Mouse (Mus musculus) Muller cell, postnatal 12 days (primary cell): ENCODE results near the gene St8sia6.
"Not testable (repeated sequence)": the region's sequence is repeated elsewhere in the genome, so short reads cannot be mapped to it uniquely, and the experiment has no call there.

Experiments used
- DNase-seq: peaks from one replicate; pipeline ENCODE4 v3.0.0-alpha.2; 2015; ENCODE audit errors: inconsistent ontology term

Gene St8sia6

GRCm38 (mm10) chr2:13630136-13630832 lies 163.6 kb downstream of the St8sia6 start:
- DNase-seq = no peak

DNA sequence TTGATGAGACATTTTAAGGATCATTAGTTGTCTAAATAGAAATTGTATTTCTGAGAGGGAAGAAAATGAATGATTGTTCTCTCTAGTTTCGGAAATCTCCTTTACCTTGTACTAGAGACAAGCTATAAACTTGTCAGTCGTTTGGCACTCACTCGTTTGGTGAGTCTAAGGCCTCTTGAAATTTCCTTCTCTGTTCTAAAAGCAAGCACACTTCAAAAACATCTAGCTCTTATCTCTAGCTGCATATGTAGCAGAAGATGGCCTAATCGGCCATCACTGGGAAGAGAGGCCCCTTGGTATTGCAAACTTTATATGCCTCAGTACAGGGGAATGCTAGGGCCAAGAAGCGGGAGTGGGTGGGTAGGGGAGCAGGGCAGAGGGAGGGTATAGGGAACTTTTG lies 190.2 kb downstream of the St8sia6 start:
- not testable (repeated sequence) for DNase-seq

DNA sequence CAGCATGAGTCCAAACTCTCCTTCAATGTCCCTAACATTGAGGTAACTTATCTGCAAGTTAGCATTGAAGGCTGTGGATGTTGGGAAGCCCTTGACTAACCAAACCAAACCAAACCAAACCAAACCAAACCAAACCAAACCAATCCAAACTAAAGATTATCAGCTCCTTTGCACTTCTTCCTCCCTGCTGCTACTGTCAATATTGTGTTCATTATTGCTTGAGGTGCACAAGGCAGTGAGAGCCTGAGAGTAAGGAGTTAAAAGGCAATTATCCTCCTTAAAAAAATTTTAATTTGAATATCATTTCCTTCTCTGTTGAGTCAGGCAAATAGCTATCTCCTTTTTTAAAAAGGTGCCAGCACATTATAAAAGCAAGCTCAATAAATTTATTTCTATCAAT lies 190.8 kb downstream of the St8sia6 start:
- DNase-seq = no peak
